Mouse (Mus musculus): ENCODE data around the gene Pdhx. TPM values are rescaled to one million over a fixed set of nuclear protein-coding genes. Genes with fewer than 3 reads are reported as not detected.

Gene Pdhx
- total and polyA plus RNA-seq, 2 experiments, result 19.2 to 24.0 TPM

DNA sequence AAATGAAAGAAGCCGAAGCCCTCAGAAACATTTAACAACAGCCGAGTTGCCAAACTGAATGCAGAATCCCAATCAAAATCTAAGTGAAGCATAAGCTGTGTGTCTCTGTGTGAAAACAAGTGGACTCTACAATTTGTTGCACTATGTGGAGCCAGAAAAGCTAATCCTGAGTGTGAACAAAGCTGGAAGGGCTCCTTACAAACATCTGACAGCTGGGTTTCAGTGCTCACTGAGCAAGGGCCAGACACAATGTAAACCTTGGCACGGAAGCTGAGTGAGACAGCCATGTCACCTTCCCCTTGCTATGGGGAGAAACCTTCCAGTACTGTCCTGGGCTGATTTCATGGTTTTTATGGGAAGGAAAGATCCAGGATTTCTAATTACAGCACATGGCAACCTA, 50.6 kb downstream of the Pdhx start:
- Histone ChIP-seq H3K4me3 (ENCODE audit: insufficient read depth, low read depth, low read length) (no peak overlapping the region), H3K79me2 (ENCODE audit: control insufficient read depth, insufficient read depth, low read length) (no peaks in the 10 kb centered on the region)
- TF ChIP-seq POLR2A (IDR thresholded peaks at IDR 0.05; ENCODE audit: extremely low read depth, insufficient read depth, low read length), result no peak
- TF ChIP-seq CTCF (IDR thresholded peaks at IDR 0.05; ENCODE audit: low read depth, low read length), result no peak

DNA sequence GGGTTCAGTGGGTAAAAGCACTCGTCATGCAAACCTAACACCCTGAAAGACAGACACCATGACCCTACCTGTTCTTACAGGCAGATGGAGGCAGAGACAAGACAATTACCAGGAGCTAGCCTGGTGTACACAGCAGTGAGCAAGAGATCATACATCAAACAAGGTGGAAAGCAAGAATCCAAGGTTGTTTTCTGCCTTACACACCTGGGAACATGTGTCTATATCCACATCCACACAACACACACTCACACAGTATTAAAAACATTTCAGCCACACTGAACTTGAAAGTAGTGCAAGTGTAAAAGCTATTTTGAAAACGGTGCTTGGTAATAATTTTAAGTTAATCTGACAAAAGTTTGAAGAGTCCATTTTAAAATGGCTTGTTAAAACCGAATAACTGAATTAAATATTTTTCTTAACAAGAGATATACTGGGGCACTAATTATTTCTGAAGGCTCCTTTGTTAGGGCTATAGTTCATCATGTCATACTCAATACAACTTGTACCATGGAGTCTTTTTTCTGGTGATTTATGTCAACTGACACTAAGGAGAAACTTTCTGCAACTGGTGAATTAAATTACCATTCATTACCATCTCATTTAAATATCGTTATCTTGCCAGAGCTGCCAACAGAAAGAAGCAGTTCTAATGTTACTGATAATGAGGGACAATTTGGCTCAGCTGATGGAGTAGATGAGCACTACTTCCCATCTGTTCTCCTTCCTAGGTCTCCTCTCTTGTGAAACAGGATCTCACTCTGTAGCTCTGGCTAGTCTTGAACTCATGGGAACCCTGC, 52.9 kb downstream of the Pdhx start:
- H3K9ac ChIP-seq (ENCODE audit: low read depth, low read length), result no peak overlapping the region
- no peaks in the 10 kb centered on the region for H3K4me1 ChIP-seq (ENCODE audit: control insufficient read depth, insufficient read depth, low read length)
- DNase-seq (ENCODE audit: extremely low read depth, low read depth, low spot score), result no peak
- WGBS, result 90% methylated on average over 4 of the region's 4 CpGs
- no peak overlapping the region for H3K4me3 ChIP-seq (ENCODE audit: insufficient read depth, low read depth, low read length)
- TF ChIP-seq CTCF (IDR thresholded peaks at IDR 0.05; ENCODE audit: low read depth, low read length), result no peak
- no peak for TF ChIP-seq POLR2A (IDR thresholded peaks at IDR 0.05; ENCODE audit: extremely low read depth, insufficient read depth, low read length)
- H3K79me2 ChIP-seq (ENCODE audit: control insufficient read depth, insufficient read depth, low read length), result no peaks in the 10 kb centered on the region
- no peaks in the 10 kb centered on the region for H3K27me3 ChIP-seq (ENCODE audit: control insufficient read depth, insufficient read depth, low read length)
- no peak overlapping the region for H3K27ac ChIP-seq (replicated peaks; ENCODE audit: insufficient read depth, low read depth, low read length)
- H3K36me3 ChIP-seq (ENCODE audit: control insufficient read depth, insufficient read depth, low read length), result peaks cover 25% of the 10 kb centered on the region

More for the DNA sequence above, 50.6 kb downstream of the Pdhx start:
- no peak for DNase-seq (ENCODE audit: extremely low read depth, low read depth, low spot score)
- WGBS, result 98% methylated on average over 3 of the region's 3 CpGs
- H3K9ac ChIP-seq (ENCODE audit: low read depth, low read length), result no peak overlapping the region
- H3K27me3 ChIP-seq (ENCODE audit: control insufficient read depth, insufficient read depth, low read length), result no peaks in the 10 kb centered on the region
- no peaks in the 10 kb centered on the region for H3K4me1 ChIP-seq (ENCODE audit: control insufficient read depth, insufficient read depth, low read length)
- no peak overlapping the region for H3K27ac ChIP-seq (replicated peaks; ENCODE audit: insufficient read depth, low read depth, low read length)
- H3K36me3 ChIP-seq (ENCODE audit: control insufficient read depth, insufficient read depth, low read length), result peaks cover 38% of the 10 kb centered on the region

DNA sequence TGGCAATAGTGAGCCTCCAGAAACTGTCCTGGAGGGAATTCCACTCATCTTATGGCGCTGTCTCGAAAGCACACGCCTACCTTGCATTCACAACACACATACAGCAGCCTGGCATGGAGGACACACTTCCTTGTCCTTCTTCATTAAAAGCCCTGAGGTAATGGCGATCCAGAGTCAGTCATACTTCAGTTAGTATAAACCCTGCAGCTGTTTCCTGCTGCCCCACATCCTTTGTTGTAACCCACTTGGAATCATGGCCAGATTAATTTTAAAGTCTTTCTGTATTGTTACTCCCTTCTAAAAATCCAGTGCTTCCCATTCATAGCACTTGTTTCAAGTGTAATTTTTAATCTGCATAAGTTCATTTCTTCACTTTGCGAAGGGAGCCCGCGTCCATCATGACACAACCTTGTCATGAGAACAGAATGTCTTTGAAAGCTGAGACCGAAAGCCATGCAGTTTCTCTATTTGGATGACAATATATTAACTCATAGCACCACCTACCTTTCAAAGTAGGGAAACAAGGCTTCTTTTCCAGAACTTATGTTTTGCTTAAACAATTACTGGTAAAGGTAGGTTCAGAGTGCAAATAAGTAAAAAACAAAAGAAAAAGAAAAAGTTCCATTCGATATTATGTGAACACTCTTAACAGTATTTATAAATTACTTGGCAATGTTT, 54.4 kb downstream of the Pdhx start:
- Histone ChIP-seq H3K9ac (ENCODE audit: low read depth, low read length) (no peak overlapping the region), H3K27ac (replicated peaks; ENCODE audit: insufficient read depth, low read depth, low read length) (no peak overlapping the region), H3K79me2 (ENCODE audit: control insufficient read depth, insufficient read depth, low read length) (no peaks in the 10 kb centered on the region), H3K36me3 (ENCODE audit: control insufficient read depth, insufficient read depth, low read length) (peaks cover 22% of the 10 kb centered on the region), H3K4me3 (ENCODE audit: insufficient read depth, low read depth, low read length) (no peak overlapping the region), H3K27me3 (ENCODE audit: control insufficient read depth, insufficient read depth, low read length) (no peaks in the 10 kb centered on the region), H3K4me1 (ENCODE audit: control insufficient read depth, insufficient read depth, low read length) (no peaks in the 10 kb centered on the region)
- 0 out of 2 replicates have a peak, but pooled peaks have one; percentile 22 for TF ChIP-seq CTCF (IDR thresholded peaks at IDR 0.05; ENCODE audit: low read depth, low read length)
- TF ChIP-seq POLR2A (IDR thresholded peaks at IDR 0.05; ENCODE audit: extremely low read depth, insufficient read depth, low read length), result no peak
- DNase-seq (ENCODE audit: extremely low read depth, low read depth, low spot score), result peak; percentile 17
- WGBS, result 84% methylated on average over 9 of the region's 9 CpGs

DNA sequence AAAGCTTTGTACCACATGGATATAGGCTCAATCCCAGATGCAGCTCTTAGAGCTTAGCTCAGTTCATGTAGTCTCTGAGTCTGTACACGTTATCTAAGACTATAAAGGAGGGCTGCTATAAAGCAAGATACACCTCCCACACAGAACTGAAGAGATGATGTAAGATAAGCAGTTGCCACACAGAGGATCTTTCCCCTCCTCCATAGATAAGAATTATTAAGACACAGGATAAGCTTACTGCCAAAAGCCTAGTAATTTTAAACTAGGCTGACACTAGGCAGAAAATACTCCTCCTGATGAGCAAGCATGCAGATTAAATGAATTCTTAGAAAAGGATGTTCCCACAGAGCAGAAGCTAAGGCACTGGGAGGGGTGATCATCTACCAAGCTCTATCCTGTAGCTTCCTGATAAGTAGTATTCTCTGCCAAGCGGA, 55.9 kb downstream of the Pdhx start:
- TF ChIP-seq CTCF (IDR thresholded peaks at IDR 0.05; ENCODE audit: low read depth, low read length) (no peak), POLR2A (IDR thresholded peaks at IDR 0.05; ENCODE audit: extremely low read depth, insufficient read depth, low read length) (no peak)
- 70% methylated on average over 2 of the region's 2 CpGs for WGBS

DNA sequence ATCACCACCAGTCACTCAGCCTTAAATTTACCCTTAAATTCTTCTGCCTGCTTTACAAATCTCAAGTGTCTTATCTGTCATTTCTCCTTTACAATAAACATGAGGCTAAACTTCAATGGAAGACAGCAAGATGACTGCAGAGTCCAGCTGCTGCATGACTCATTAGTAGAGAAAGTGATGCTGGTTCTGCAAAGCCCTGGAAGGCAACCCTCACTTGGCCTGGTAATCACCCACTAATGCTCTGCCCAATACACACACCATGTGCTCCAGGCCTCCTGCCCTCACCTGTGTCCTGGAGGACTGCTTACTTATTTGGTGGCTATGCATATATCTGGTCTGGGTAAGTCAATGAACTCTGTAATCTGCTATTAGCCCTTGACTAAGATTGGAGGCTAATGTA, 57.2 kb downstream of the Pdhx start:
- Histone ChIP-seq H3K4me3 (ENCODE audit: insufficient read depth, low read depth, low read length) (no peak overlapping the region), H3K9ac (ENCODE audit: low read depth, low read length) (no peak overlapping the region), H3K36me3 (ENCODE audit: control insufficient read depth, insufficient read depth, low read length) (peaks cover 6% of the 10 kb centered on the region), H3K27me3 (ENCODE audit: control insufficient read depth, insufficient read depth, low read length) (no peaks in the 10 kb centered on the region), H3K27ac (replicated peaks; ENCODE audit: insufficient read depth, low read depth, low read length) (no peak overlapping the region), H3K79me2 (ENCODE audit: control insufficient read depth, insufficient read depth, low read length) (no peaks in the 10 kb centered on the region), H3K4me1 (ENCODE audit: control insufficient read depth, insufficient read depth, low read length) (no peaks in the 10 kb centered on the region)
- no peak for DNase-seq (ENCODE audit: extremely low read depth, low read depth, low spot score)
- no peak for TF ChIP-seq CTCF (IDR thresholded peaks at IDR 0.05; ENCODE audit: low read depth, low read length)
- TF ChIP-seq POLR2A (IDR thresholded peaks at IDR 0.05; ENCODE audit: extremely low read depth, insufficient read depth, low read length), result no peak

More for the DNA sequence above, 55.9 kb downstream of the Pdhx start:
- no peak overlapping the region for H3K4me3 ChIP-seq (ENCODE audit: insufficient read depth, low read depth, low read length)
- DNase-seq (ENCODE audit: extremely low read depth, low read depth, low spot score), result peak; percentile 17
- no peaks in the 10 kb centered on the region for H3K27me3 ChIP-seq (ENCODE audit: control insufficient read depth, insufficient read depth, low read length)
- H3K9ac ChIP-seq (ENCODE audit: low read depth, low read length), result no peak overlapping the region
- no peak overlapping the region for H3K27ac ChIP-seq (replicated peaks; ENCODE audit: insufficient read depth, low read depth, low read length)
- H3K36me3 ChIP-seq (ENCODE audit: control insufficient read depth, insufficient read depth, low read length), result peaks cover 14% of the 10 kb centered on the region
- no peaks in the 10 kb centered on the region for H3K4me1 ChIP-seq (ENCODE audit: control insufficient read depth, insufficient read depth, low read length)
- no peaks in the 10 kb centered on the region for H3K79me2 ChIP-seq (ENCODE audit: control insufficient read depth, insufficient read depth, low read length)
